Mouse (Mus musculus) stomach, adult 2 months (tissue): ENCODE data around the gene Olfr1270. TPM values are rescaled to one million over a fixed set of nuclear protein-coding genes. Genes with fewer than 3 reads are reported as not detected.

Experiments
- polyA plus RNA-seq: library from polyadenylated mRNA; depleted of rRNA; stranded (reverse); fragments of >200 nt; gene quantifications from 2 replicates; pipeline ENCODE4 v1.2.3, GENCODE M21; 2012; rRNA removed

The Olfr1270 gene
- not detected in 2 replicates for polyA plus RNA-seq

DNA sequence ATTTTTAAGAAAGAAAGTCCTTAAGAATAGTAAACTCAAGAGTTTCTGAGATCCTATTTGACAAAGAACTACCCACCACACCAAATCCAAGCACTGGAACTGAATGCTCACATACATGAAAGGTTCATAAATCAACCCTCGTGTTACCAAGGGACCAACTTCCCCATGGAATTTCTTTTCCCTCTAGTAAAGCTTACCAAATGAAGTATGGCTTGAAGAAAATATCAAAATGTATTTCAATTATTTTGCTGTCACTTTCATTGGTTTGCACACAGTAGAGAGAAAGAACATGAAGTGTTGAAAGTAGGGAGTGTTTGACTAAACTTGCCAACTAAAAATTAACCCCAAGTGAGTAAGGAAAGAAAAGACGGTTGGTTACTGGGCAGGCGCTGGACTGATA, at the start of gene Olfr1270:
Gene Olfr1270, minus strand, starts transcription at position 101 of the 400 bp plus-strand sequence.

DNA sequence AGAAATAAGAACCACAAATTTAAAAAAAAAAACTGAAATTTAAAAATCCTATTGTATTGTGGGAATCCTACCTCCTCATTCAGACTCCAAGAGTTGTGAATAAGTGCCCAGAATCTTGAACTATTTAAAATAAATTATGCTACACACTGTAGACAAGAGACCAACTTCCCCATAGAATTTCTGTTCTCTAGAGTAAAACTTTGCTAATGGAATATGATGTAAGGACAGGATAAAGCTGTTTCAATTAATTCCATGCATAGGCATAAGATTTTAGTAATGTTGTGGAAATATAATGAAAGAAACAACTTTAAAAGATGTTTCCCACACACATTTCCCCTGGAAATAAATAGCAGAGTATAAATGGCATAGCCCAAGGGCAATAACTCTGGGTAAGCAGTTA, 10.7 kb downstream of the Olfr1270 start, which contains the start of gene Olfr32:
Gene Olfr32, minus strand, starts transcription at position 101 of the 400 bp plus-strand sequence.

DNA sequence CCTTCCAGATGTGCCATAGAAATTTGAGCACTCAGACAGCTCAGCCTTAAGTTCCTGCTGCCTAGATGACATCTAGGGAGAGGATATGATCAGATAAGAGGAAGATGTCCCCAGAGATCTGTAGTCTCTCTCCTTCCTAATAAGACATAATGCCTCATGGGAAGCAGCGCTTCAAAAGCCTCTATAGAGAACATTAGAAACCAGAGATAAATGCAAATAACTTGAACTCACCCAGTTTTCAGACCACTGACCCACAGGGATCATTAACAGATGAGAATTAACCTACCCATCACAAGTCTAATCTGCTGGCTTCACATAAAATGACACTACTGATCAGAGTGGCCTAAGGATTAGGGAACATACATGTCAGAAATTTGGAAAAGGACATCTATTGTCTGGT, 31.6 kb downstream of the Olfr1270 start, which contains the start of gene Olfr1269:
Gene Olfr1269, minus strand, starts transcription at position 101 of the 400 bp plus-strand sequence.

Other genes with a start within 250 kb of the Olfr1270 start
- not detected in 2 replicates for gene Olfr1258, start 225.8 kb downstream of the Olfr1270 start, polyA plus RNA-seq
- 0.03 TPM in 1 of 2 replicates, not detected in the other for gene Olfr1259, start 204.4 kb downstream of the Olfr1270 start, polyA plus RNA-seq
- gene Olfr1260, start 178.8 kb downstream of the Olfr1270 start, polyA plus RNA-seq = not detected in 2 replicates
- not detected in 2 replicates for gene Olfr1261, start 161.9 kb downstream of the Olfr1270 start, polyA plus RNA-seq
- gene Olfr1262, start 152.9 kb downstream of the Olfr1270 start, polyA plus RNA-seq = not detected in 2 replicates
- gene Olfr1263, start 141.0 kb downstream of the Olfr1270 start, polyA plus RNA-seq = not detected in 2 replicates
- gene Olfr1264, start 127.5 kb downstream of the Olfr1270 start, polyA plus RNA-seq = not detected in 2 replicates
- gene Olfr1265, start 117.8 kb downstream of the Olfr1270 start, polyA plus RNA-seq = not detected in 2 replicates
- not detected in 2 replicates for gene Olfr140, start 89.5 kb downstream of the Olfr1270 start, polyA plus RNA-seq
- gene Olfr1269, start 31.7 kb downstream of the Olfr1270 start, polyA plus RNA-seq = not detected in 2 replicates
- gene Olfr32, start 10.8 kb downstream of the Olfr1270 start, polyA plus RNA-seq = not detected in 2 replicates
- gene Olfr1506, start 71.4 kb upstream of the Olfr1270 start, polyA plus RNA-seq = not detected in 2 replicates
- gene Olfr142, start 104.5 kb upstream of the Olfr1270 start, polyA plus RNA-seq = not detected in 2 replicates
- gene Olfr1271, start 117.9 kb upstream of the Olfr1270 start, polyA plus RNA-seq = not detected in 2 replicates
- gene Olfr1272, start 139.8 kb upstream of the Olfr1270 start, polyA plus RNA-seq = not detected in 2 replicates
- not detected in 2 replicates for gene Gm13769, start 169.1 kb upstream of the Olfr1270 start, polyA plus RNA-seq
- gene Olfr1274-ps, start 245.6 kb upstream of the Olfr1270 start, polyA plus RNA-seq = not detected in 2 replicates